Mouse (Mus musculus) adrenal gland, adult 2 months (tissue): Measurements from ENCODE around the gene Adh1. TPM values are rescaled to one million over a fixed set of nuclear protein-coding genes. Genes with fewer than 3 reads are reported as not detected.
A peak's percentile ranks its signal among the peaks of the same experiment; 100 is the strongest.

ENCODE experiments used
- DNase-seq: peaks from one replicate; pipeline ENCODE4 v3.0.0; 2021
- polyA plus RNA-seq: library from polyadenylated mRNA; depleted of rRNA; stranded (reverse); fragments of >200 nt; gene quantifications from 2 replicates; pipeline ENCODE4 v1.2.3, GENCODE M21; 2012
- total RNA-seq, 2 experiments: library from RNA; stranded (reverse); gene quantifications; 2 replicates each; pipeline ENCODE4 v1.2.3; 2021

Gene Adh1
- total and polyA plus RNA-seq, 3 experiments = 1,828 to 8,328 (median 3,116) TPM

DNA sequence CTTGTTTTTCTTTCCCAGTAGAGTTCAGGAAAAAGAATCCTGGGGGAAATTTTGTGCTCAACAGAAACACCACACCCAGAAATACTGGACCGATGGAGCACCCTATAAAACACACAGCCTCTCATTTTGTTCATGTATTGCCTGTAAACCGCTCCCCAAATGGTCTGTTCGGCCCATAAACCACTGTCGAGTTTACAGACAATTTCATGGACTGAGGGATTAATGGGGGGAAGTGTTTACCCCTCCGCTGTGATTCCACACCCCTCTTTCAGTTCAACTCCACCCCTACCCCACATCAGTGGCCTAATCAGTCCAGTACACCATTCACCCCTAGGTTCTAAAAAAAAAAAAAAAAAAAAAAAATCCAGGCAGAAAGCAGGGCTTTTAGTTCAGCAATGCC is 19.8 kb upstream of the Adh1 start:
- peak; percentile 31 for DNase-seq

- DNase-seq = peak; percentile 37
Observed at GRCm38 (mm10) chr3:138241371-138241770, 19.4 kb upstream of the Adh1 start.

DNA sequence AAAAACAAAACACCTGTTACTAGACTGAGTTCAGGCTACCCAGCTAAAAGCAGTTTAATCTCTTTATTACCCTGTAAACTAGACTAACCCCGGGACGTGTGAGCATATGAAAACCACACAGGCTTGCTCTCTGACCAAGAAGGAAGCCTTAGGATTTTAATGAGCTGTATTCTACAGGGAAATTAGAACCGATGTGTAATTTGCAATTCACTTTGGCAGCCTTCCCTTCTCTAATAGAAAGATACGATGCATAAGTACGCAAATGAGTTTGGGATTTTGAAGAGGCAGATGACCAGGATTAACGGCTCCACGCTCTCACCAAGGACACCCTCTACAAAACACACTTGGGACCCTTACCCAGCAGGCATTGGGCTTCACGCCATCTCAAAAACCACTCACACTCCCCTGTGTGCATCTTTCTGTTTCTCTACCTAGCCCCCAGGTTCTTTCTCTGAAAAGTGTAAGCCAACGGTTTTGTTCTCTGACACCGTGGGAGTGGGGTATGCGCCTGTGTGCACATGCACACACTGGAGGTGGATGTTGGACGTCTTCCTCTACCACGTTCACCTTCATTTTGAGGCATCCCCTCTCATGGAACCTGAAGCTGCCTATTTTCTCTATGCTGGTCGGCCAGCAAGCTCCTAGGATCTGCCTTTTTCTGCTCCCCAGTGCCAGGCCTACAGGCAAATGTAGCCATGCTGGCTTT is 18.6 kb upstream of the Adh1 start:
- DNase-seq = no peak

DNA sequence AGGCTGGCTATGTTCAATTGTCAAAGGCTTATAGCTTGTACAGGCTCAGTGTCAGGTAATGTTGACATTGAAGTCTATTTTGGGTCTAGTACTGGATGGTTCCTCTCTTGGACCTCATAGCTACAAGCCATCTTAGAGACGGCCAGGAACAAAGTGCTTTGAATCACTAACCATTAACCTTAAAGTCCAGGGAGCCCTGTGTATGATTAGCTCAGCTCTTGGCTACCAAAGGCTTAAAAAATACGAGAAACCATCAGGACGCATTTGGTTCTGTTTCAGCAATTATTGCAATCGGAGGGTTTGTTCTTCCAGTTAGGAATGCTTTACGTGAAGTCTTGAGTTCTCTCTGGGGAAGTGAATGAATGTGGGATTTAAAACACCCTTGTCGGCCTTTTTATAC is 17.9 kb upstream of the Adh1 start:
- DNase-seq = no peak

GRCm38 (mm10) chr3:138244338-138244874 is 16.4 kb upstream of the Adh1 start:
- no peak for DNase-seq

DNA sequence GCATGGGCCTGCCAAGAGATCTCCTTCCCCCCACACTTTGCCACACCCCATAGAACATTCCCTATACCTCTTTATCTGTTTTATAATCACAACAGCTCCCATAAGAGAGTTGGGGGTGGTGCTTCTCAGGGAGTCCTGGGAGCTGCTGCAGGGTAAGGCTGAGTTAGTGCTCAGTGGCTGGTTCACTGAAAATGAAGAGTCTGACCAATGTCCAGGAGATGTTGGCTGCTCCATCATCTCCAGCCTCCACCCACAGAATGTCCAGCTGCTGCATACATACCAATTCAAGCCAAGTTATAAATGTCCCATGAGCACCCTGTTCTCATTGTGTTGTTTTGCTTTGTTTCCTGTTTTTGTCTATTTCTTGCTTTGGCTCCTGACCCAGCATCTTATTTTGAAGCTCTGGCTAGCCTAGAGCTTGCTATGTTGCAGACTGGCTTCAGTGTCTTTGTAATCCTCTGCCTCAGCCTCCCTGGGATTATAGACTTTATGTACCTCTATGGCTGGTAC is 14.2 kb upstream of the Adh1 start:
- DNase-seq = no peak

GRCm38 (mm10) chr3:138247241-138247640 is 13.6 kb upstream of the Adh1 start:
- DNase-seq = no peak

DNA sequence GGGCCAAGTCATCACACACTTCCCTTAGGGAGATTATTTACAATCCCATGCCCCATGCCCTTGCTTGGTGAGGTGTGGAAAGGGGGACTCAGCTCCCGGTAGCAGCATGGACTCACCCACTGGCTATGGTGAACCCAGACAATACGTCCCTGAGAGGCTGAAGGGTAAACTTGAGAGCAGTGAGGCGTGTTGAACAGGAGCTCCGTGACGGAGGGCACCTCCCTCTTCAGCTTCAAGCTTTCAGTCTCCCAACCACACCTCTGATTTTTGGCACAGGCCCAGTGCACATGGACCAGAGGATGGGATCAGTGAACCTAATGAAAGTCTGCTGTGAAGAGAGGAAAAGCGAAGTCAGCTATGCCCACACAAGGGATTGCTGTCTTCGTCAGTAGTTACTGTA is 12.8 kb upstream of the Adh1 start:
- DNase-seq = no peak

DNA sequence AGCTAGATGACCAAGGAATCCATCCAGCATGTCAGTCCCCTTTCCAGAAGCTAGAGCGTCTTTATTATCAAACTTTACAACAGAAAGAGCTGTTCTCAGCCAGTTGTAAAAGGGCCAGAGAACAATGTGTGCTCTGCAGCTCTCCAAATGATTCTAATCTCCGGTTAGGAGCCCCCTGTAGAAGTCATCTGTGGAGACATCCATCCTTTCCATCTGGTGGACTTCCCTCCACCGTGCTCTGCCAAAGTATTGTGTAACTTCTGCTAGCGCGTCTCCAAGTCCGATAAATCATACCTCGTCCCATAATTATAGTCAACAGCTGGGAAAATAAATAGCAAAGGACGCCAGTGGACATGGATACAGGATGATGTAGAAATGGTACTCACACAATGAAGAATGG is 12.0 kb upstream of the Adh1 start:
- no peak for DNase-seq

DNA sequence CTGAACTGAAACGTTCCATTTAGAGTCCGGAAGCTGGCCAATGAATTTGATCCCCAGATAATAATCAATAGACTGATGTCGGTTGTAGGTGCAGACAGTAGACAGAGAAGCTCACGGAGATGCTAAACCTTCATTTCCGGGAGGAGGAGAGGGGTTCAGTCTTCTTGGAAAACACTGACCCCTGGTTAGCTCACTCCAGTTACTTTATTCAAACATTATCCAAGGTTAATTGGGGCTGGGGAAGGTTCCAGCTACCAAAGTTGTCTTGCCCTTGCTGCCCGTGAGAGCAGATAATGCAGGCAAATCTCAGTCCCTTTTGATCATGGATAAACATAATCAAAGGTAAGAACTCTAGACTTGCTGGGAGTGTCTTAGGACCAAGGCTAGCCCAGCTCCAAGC is 9.6 kb upstream of the Adh1 start:
- no peak for DNase-seq

GRCm38 (mm10) chr3:138254205-138254604 is 6.6 kb upstream of the Adh1 start:
- DNase-seq = no peak

DNA sequence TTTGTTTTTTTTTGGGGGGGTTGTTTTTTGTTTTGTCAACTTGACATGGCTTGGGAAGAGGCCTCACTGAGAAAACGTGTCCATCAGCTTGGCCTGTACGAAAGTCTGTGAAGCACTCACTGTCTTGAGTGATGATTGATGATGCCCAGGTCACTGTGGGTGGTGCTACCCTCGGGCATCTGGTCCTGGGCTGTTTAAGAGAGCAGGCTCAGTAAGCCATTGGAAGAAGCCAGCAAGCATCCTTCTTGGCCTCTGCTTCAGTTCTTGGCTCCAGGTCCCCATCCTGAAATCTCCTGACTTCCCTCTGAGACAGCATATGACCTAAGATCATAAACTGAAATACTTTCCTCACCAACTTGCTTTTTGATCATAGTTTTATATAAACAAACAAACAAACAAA is 5.4 kb upstream of the Adh1 start:
- DNase-seq = no peak

- peak; percentile 69 for DNase-seq
Observed at GRCm38 (mm10) chr3:138255780-138256550, 4.8 kb upstream of the Adh1 start.

DNA sequence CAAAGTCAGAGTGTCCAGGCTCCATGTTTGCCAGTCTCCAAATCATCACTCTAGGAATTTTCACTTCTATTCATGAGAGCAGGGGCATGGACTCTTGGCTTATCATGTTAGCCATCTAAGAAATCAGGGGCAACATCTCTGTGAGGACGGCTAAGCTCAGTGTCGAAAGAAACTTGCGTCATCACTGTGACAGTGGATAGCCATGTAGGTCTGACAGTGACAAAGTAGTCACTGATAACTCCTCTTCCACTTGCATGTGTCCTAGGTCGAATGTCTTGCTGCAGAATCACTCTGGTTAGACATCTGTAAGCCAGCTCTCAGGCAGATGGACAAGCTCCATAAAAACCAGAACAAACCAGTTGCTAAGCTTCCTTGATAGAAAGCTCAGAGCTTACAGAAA is 1.8 kb downstream of the Adh1 start:
- peak; percentile 81 for DNase-seq

- DNase-seq = peak; percentile 50
Observed at GRCm38 (mm10) chr3:138263154-138263930, 2.6 kb downstream of the Adh1 start.

GRCm38 (mm10) chr3:138264648-138265047 is 3.9 kb downstream of the Adh1 start:
- no peak for DNase-seq

- DNase-seq = no peak
Observed at GRCm38 (mm10) chr3:138270507-138270906, 9.7 kb downstream of the Adh1 start.

- DNase-seq = no peak
Observed at GRCm38 (mm10) chr3:138271297-138271696, 10.5 kb downstream of the Adh1 start.

GRCm38 (mm10) chr3:138273080-138273479 is 12.3 kb downstream of the Adh1 start:
- peak; percentile 66 for DNase-seq

GRCm38 (mm10) chr3:138275100-138275499 is 14.3 kb downstream of the Adh1 start:
- no peak for DNase-seq

GRCm38 (mm10) chr3:138282556-138282955 is 21.8 kb downstream of the Adh1 start:
- DNase-seq = peak; percentile 10

DNA sequence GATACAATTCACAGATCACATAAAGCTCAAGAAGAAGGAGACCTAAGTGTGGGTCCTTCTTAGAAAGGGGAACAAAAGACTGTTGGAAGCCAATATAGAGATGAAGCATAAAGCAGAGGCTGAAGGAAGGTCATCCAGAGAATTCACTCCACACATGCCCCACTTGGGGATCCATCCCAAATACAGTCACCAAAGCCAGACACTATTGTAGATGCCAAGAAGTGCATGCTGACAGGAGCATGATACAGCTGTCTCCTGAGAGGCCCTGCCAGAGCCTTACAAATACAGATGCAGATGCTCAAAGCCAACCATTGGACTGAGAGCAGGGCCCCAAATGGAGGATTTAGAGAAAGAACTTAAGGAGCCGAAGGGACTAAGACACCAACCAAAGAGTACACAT is 23.0 kb downstream of the Adh1 start:
- DNase-seq = peak; percentile 12
